Mouse (Mus musculus) liver, embryonic 14.5 days (tissue): Measurements from ENCODE around the gene Cyth3.

Experiments
- CTCF ChIP-seq: IDR thresholded peaks from 2 replicates; pipeline ENCODE4 v1.5.1; 2016; ENCODE audit warnings: antibody characterized with exemption, low read depth, control low read depth
- EP300 ChIP-seq: IDR thresholded peaks from 2 replicates; pipeline ENCODE4 v1.6.1; 2016; ENCODE audit warnings: antibody characterized with exemption, low read depth

DNA sequence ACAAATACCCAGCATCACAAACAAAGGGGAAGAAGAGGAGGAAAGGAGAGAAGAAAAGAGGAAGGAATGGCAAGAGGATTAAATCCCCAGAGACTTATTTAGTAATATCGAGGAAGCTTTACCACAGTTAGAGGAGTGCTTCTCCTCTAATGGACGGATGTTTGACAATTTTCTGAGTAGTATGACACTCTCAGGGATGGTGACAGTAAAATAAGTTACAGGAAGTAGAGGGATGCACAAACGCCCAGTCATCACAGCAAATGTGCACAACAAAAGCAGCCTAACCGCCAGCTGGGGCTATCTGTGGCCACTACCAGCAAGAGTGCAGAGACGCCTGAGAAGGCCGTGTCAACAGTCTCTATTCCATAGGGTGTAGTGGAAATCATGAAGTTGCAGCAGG, 57.4 kb downstream of the Cyth3 start:
- TF ChIP-seq EP300 (no peak), CTCF (no peak)
